Mouse (Mus musculus): Measurements from ENCODE around the gene Psors1c2.
A peak's percentile ranks its signal among the peaks of the same experiment; 100 is the strongest.

The Psors1c2 gene

GRCm38 (mm10) chr17:35557351-35557750 lies 24.4 kb downstream of the Psors1c2 start:
- peak; percentile 82 for DNase-seq (ENCODE audit: low read depth)

GRCm38 (mm10) chr17:35558216-35558615 lies 25.2 kb downstream of the Psors1c2 start:
- no peak for DNase-seq (ENCODE audit: low read depth)

GRCm38 (mm10) chr17:35567150-35567549 lies 34.1 kb downstream of the Psors1c2 start, which contains the start of gene 2300002M23Rik:
Gene 2300002M23Rik (plus strand): TSS chr17:35567450.
- no peak for DNase-seq (ENCODE audit: low read depth)

GRCm38 (mm10) chr17:35567767-35568166 lies 34.8 kb downstream of the Psors1c2 start:
- no peak for DNase-seq (ENCODE audit: low read depth)

- DNase-seq (ENCODE audit: low read depth) = no peak
Observed at GRCm38 (mm10) chr17:35569091-35569944, 36.3 kb downstream of the Psors1c2 start.

GRCm38 (mm10) chr17:35570836-35571235 lies 37.8 kb downstream of the Psors1c2 start:
- DNase-seq (ENCODE audit: low read depth) = no peak

- DNase-seq (ENCODE audit: low read depth) = no peak
Observed at GRCm38 (mm10) chr17:35571477-35571876, 38.5 kb downstream of the Psors1c2 start.

- DNase-seq (ENCODE audit: low read depth) = peak; percentile 96
Observed at GRCm38 (mm10) chr17:35578211-35578610, 45.2 kb downstream of the Psors1c2 start.

GRCm38 (mm10) chr17:35582900-35583299 lies 49.9 kb downstream of the Psors1c2 start:
- peak; percentile 62 for DNase-seq (ENCODE audit: low read depth)

Measured in NIH3T3 (cell line).